Mouse (Mus musculus) MEL (cell line): ENCODE results near the gene Snx32. TPM values are rescaled to one million over a fixed set of nuclear protein-coding genes. Genes with fewer than 3 reads are reported as not detected.

Experiments
- DNase-seq: peaks from one replicate; pipeline ENCODE4 v3.0.0; 2011; ENCODE audit warnings: low read depth, low spot score
- H3K27ac ChIP-seq: 2 replicates; pipeline ENCODE4 v1.5.1; 2012; ENCODE audit warnings: low read depth, mild to moderate bottlenecking, control low read depth, low read length, moderate library complexity; ENCODE audit not compliant: control insufficient read depth
- H3K27me3 ChIP-seq, 2 experiments: fragments of 150-350 bp in 1 of 2; sonication (generic) in 1 of 2; 2 replicates each; pipeline ENCODE4 v1.6.1; 2012; ENCODE audit warnings: low read length in 2 of 2, mild to moderate bottlenecking in 2 of 2, improper control_type of control experiment in 1 of 2, moderate library complexity in 1 of 2; ENCODE audit not compliant: insufficient read depth in 2 of 2, control insufficient read depth in 1 of 2
- H3K36me3 ChIP-seq, 2 experiments: 2 replicates each; pipeline ENCODE4 v1.6.1; 2012 to 2014; ENCODE audit warnings: low read length in 2 of 2, improper control_type of control experiment in 1 of 2, inconsistent platforms in 1 of 2, mild to moderate bottlenecking in 1 of 2; ENCODE audit not compliant: insufficient read depth in 2 of 2, control insufficient read depth in 1 of 2
- H3K4me1 ChIP-seq, 2 experiments: fragments of 150-350 bp in 1 of 2; sonication (generic) in 1 of 2; 2 replicates each; pipeline ENCODE4 v1.6.1; 2012; ENCODE audit warnings: low read length in 2 of 2, improper control_type of control experiment in 1 of 2, mild to moderate bottlenecking in 1 of 2; ENCODE audit not compliant: insufficient read depth in 2 of 2, control insufficient read depth in 1 of 2
- H3K4me3 ChIP-seq, 2 experiments: fragments of 150-350 bp in 1 of 2; sonication (generic) in 1 of 2; 2 replicates each; pipeline ENCODE4 v1.5.1; 2012; ENCODE audit warnings: low read depth in 2 of 2, low read length in 2 of 2, mild to moderate bottlenecking in 2 of 2, moderate library complexity in 2 of 2, control low read depth in 1 of 2, improper control_type of control experiment in 1 of 2; ENCODE audit not compliant: control insufficient read depth in 1 of 2, insufficient read depth in 1 of 2
- H3K79me2 ChIP-seq: 2 replicates; pipeline ENCODE4 v1.6.1; 2012; ENCODE audit warnings: mild to moderate bottlenecking, low read length, moderate library complexity; ENCODE audit not compliant: control insufficient read depth, poor library complexity, insufficient read depth
- H3K9ac ChIP-seq: 2 replicates; pipeline ENCODE4 v1.6.1; 2012; ENCODE audit warnings: low read depth, mild to moderate bottlenecking, control low read depth, low read length, moderate library complexity; ENCODE audit not compliant: control insufficient read depth, poor library complexity, severe bottlenecking
- H3K9me3 ChIP-seq: fragments of 150-350 bp; sonication (generic); replicated peaks from 2 replicates; pipeline ENCODE4 v1.6.1; 2012; ENCODE audit warnings: mild to moderate bottlenecking, low read length, improper control_type of control experiment, moderate library complexity; ENCODE audit not compliant: insufficient read depth
- BHLHE40 ChIP-seq: IDR thresholded peaks from 2 replicates; pipeline ENCODE4 v1.6.1; 2012; ENCODE audit warnings: low read depth, mild to moderate bottlenecking, inconsistent platforms, low read length, improper control_type of control experiment, borderline replicate concordance
- CHD1 ChIP-seq: IDR thresholded peaks from 2 replicates; pipeline ENCODE4 v1.6.1; 2012; ENCODE audit warnings: low read depth, mild to moderate bottlenecking, inconsistent platforms, low read length, improper control_type of control experiment
- CTCF ChIP-seq, 3 experiments: IDR thresholded peaks in 2 of 3; conservative IDR thresholded peaks in 1 of 3; 2 replicates each; pipeline ENCODE4 v1.5.1; 2011 to 2012; ENCODE audit warnings: low read length in 3 of 3, low read depth in 2 of 3, mild to moderate bottlenecking in 2 of 3, improper control_type of control experiment in 1 of 3, inconsistent platforms in 1 of 3, mixed read lengths in 1 of 3, moderate library complexity in 1 of 3; ENCODE audit not compliant: control insufficient read depth in 1 of 3, insufficient read depth in 1 of 3, poor library complexity in 1 of 3, severe bottlenecking in 1 of 3
- E2F4 ChIP-seq: IDR thresholded peaks from 2 replicates; pipeline ENCODE4 v1.6.1; 2011; ENCODE audit warnings: low read depth, low read length, improper control_type of control experiment, borderline replicate concordance
- EP300 ChIP-seq, 2 experiments: IDR thresholded peaks; 2 replicates each; pipeline ENCODE4 v1.6.1; 2011; ENCODE audit warnings: improper control_type of control experiment in 2 of 2, low read length in 2 of 2, low read depth in 1 of 2, mild to moderate bottlenecking in 1 of 2
- ETS1 ChIP-seq: IDR thresholded peaks from 2 replicates; pipeline ENCODE4 v1.6.1; 2012; ENCODE audit warnings: low read depth, mild to moderate bottlenecking, inconsistent platforms, low read length, improper control_type of control experiment, moderate library complexity
- GABPA ChIP-seq: IDR thresholded peaks from 2 replicates; pipeline ENCODE4 v1.6.1; 2012; ENCODE audit warnings: low read depth, mild to moderate bottlenecking, inconsistent platforms, low read length, improper control_type of control experiment, moderate library complexity
- GATA1 ChIP-seq: IDR thresholded peaks from 2 replicates; pipeline ENCODE4 v1.6.1; 2011; ENCODE audit warnings: low read depth, low read length, improper control_type of control experiment
- JUND ChIP-seq: IDR thresholded peaks from 2 replicates; pipeline ENCODE4 v1.6.1; 2011; ENCODE audit warnings: low read depth, mild to moderate bottlenecking, improper control_type of control experiment, low read length
- MAFK ChIP-seq: IDR thresholded peaks from 2 replicates; pipeline ENCODE4 v1.6.1; 2011; ENCODE audit warnings: low read depth, mild to moderate bottlenecking, low read length, improper control_type of control experiment, borderline replicate concordance
- MAX ChIP-seq: IDR thresholded peaks from 2 replicates; pipeline ENCODE4 v1.6.1; 2011; ENCODE audit warnings: low read length, improper control_type of control experiment
- MAZ ChIP-seq: IDR thresholded peaks from 2 replicates; pipeline ENCODE4 v1.6.1; 2012; ENCODE audit warnings: low read depth, mild to moderate bottlenecking, inconsistent platforms, low read length, improper control_type of control experiment
- MEF2A ChIP-seq: IDR thresholded peaks from 2 replicates; pipeline ENCODE4 v1.6.1; 2014; ENCODE audit warnings: low read depth, mild to moderate bottlenecking, inconsistent platforms, low read length, improper control_type of control experiment; ENCODE audit not compliant: poor library complexity, insufficient replicate concordance, severe bottlenecking; ENCODE audit errors: extremely low read depth
- MYB ChIP-seq: IDR thresholded peaks from 2 replicates; pipeline ENCODE4 v1.6.1; 2011; ENCODE audit warnings: mild to moderate bottlenecking, low read depth, low read length, improper control_type of control experiment
- MYC ChIP-seq: IDR thresholded peaks from 2 replicates; pipeline ENCODE4 v1.6.1; 2011; ENCODE audit warnings: low read depth, mild to moderate bottlenecking, low read length, improper control_type of control experiment, moderate library complexity
- NELFE ChIP-seq: IDR thresholded peaks from 2 replicates; pipeline ENCODE4 v1.6.1; 2011; ENCODE audit warnings: low read depth, low read length, improper control_type of control experiment
- NRF1 ChIP-seq: IDR thresholded peaks from 2 replicates; pipeline ENCODE4 v1.6.1; 2014; ENCODE audit warnings: low read depth, mild to moderate bottlenecking, inconsistent platforms, low read length, improper control_type of control experiment, moderate library complexity; ENCODE audit not compliant: poor library complexity, insufficient read depth, severe bottlenecking
- POLR2A ChIP-seq, 2 experiments: IDR thresholded peaks; 2 replicates each; pipeline ENCODE4 v1.6.1; 2011 to 2012; ENCODE audit warnings: low read length in 2 of 2, mild to moderate bottlenecking in 2 of 2, control low read depth in 1 of 2, improper control_type of control experiment in 1 of 2, low read depth in 1 of 2, moderate library complexity in 1 of 2; ENCODE audit not compliant: control insufficient read depth in 1 of 2, insufficient read depth in 1 of 2, poor library complexity in 1 of 2
- POLR2AphosphoS5 ChIP-seq: IDR thresholded peaks from 2 replicates; pipeline ENCODE4 v1.6.1; 2012; ENCODE audit warnings: low read depth, borderline replicate concordance, mild to moderate bottlenecking, inconsistent platforms, low read length, moderate library complexity, mixed read lengths
- RAD21 ChIP-seq: IDR thresholded peaks from 2 replicates; pipeline ENCODE4 v1.6.1; 2011; ENCODE audit warnings: mild to moderate bottlenecking, low read depth, low read length, improper control_type of control experiment
- RCOR1 ChIP-seq: IDR thresholded peaks from 2 replicates; pipeline ENCODE4 v1.6.1; 2012; ENCODE audit warnings: low read depth, mild to moderate bottlenecking, inconsistent platforms, low read length, improper control_type of control experiment
- SMC3 ChIP-seq: IDR thresholded peaks from 2 replicates; pipeline ENCODE4 v1.6.1; 2011; ENCODE audit warnings: low read depth, low read length, improper control_type of control experiment
- TAL1 ChIP-seq: IDR thresholded peaks from 2 replicates; pipeline ENCODE4 v1.6.1; 2012; ENCODE audit warnings: mild to moderate bottlenecking, inconsistent platforms, low read length, moderate library complexity, mixed read lengths
- TBP ChIP-seq: IDR thresholded peaks from 2 replicates; pipeline ENCODE4 v1.8.0; 2011; ENCODE audit warnings: low read depth, low read length, improper control_type of control experiment
- TCF12 ChIP-seq: IDR thresholded peaks from 2 replicates; pipeline ENCODE4 v1.6.1; 2014; ENCODE audit warnings: low read depth, mild to moderate bottlenecking, inconsistent platforms, low read length, improper control_type of control experiment, moderate library complexity
- UBTF ChIP-seq: IDR thresholded peaks from 2 replicates; pipeline ENCODE4 v1.6.1; 2012; ENCODE audit warnings: low read depth, mild to moderate bottlenecking, inconsistent platforms, low read length, improper control_type of control experiment, moderate library complexity, borderline replicate concordance; ENCODE audit not compliant: insufficient read depth
- USF1 ChIP-seq: IDR thresholded peaks from 2 replicates; pipeline ENCODE4 v1.6.1; 2014; ENCODE audit warnings: low read depth, mild to moderate bottlenecking, inconsistent platforms, low read length, improper control_type of control experiment, moderate library complexity
- ZC3H11A ChIP-seq: IDR thresholded peaks from 2 replicates; pipeline ENCODE4 v1.6.1; 2012; ENCODE audit warnings: low read depth, mild to moderate bottlenecking, inconsistent platforms, low read length, improper control_type of control experiment
- ZKSCAN1 ChIP-seq: IDR thresholded peaks from 2 replicates; pipeline ENCODE4 v1.6.1; 2012; ENCODE audit warnings: low read depth, mild to moderate bottlenecking, inconsistent platforms, low read length, improper control_type of control experiment, moderate library complexity
- ZNF384 ChIP-seq: IDR thresholded peaks from 2 replicates; pipeline ENCODE4 v1.6.1; 2012; ENCODE audit warnings: low read depth, mild to moderate bottlenecking, inconsistent platforms, low read length, improper control_type of control experiment
- polyA plus RNA-seq, 2 experiments: library from polyadenylated mRNA; stranded (reverse) in 1 of 2; unstranded in 1 of 2; fragments of >175 nt in 1 of 2; fragments of >200 nt in 1 of 2; gene quantifications; 2 replicates each; pipeline versions ENCODE4 v1.2.1 to v1.2.4; 2012; ENCODE audit warnings: low replicate concordance in 2 of 2, low read depth in 1 of 2; ENCODE audit not compliant: insufficient read length in 2 of 2, insufficient read depth in 1 of 2, missing spikeins in 1 of 2
- total RNA-seq: library from RNA; depleted of rRNA; stranded (reverse); fragments of 300-350 nt; gene quantifications from 2 replicates; pipeline ENCODE4 v1.2.3, GENCODE M21; 2012

Snx32 gene
- total and polyA plus RNA-seq, 3 experiments, result 1.3 to 2.6 TPM; not detected in 1

DNA sequence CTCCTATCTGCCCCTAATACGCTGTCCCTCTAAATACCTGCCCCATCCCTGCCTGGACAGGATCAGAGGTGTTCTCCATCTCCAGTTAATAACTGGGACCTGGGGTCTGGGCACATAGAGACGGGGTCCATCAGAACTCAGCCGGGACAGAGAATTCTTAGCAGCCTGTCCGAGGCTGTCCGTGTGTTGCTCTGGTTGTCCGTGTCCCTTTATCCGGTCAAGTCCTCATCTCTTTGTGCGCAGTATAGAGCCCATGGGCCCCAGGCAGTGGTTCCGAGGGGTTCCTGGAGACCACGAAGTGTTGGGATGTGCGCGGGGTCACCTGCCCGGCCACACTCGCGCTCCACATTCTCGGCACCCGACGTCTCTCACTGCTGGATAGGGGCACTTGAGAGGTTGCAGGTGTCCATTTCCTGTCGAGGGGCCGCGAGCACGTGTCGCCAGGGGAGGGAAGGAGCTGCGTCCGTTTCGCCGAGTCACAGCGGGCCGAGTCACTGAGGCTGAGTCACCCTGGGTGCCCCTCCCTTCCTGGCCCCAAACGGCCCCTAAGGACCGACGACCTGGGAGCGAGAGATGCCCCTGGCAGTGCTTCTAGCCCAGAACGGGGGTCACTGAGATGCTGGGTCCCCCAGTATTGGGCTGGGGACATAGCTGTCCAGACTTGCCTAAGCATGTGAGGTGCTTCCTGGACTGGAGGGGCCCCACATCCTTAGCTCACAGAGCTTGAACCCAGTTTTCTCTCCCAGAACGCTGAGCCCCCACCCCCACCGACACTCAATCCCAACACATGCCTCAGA is 61.8 kb downstream of the Snx32 start (continued):
- no peak for TF ChIP-seq SMC3
- no peak for TF ChIP-seq UBTF
- TF ChIP-seq, all 39 proteins: peak for 6

DNA sequence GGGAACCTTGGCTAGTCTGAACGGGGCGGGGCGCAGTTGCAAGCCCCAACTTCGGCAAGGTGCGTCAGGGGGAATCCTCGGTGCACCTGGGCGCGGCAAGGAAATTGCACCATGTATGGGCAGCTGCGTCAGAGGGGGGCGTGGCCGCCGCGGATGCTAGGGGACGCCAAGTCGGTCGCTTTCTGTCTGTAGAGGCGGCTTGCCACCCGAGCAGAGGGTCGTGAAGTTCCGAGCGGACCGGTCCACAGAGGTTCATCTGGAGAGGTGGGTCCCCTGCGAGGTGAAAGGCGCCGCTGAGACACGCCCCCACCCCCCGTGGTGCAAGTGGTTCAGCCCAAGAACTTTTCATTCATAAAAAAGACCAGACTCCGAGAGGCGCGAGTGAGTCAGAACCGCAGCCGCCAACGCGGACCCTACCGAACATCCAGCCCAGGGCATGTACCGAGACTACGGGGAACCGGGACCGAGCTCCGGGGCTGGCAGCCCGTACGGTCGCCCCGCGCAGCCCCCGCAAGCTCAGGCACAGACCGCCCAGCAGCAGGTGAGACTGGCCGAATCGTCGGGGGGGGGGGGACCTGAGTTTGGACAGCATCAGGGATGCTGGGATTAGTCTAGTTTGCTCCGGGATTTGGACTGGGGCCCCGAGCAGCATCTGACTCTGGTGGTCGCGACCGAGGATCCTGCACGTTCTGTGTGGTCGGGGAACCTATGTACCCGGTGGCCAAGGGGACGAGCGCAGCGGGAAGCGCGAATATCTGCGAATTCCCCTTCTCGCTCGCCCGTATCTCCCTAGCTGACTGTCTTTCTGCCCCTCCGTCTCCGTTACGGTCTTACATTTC is 62.6 kb downstream of the Snx32 start, which contains the start of gene Fosl1:
Gene Fosl1 (plus strand): TSS at position 33 of the 839 bp plus-strand sequence.
- H3K4me1 ChIP-seq, result peaks cover 0 to 25% of the 10 kb centered on the region in 2 experiments; a peak in 3 of 4 replicates
- H3K27me3 ChIP-seq, result no peaks in the 10 kb centered on the region
- peak within 1 kb of the TSS; percentile 80 to 81 for H3K4me3 ChIP-seq
- peaks cover 0 to 4% of the 10 kb centered on the region in 2 experiments; a peak in 2 of 4 replicates for H3K36me3 ChIP-seq
- H3K79me2 ChIP-seq, result peaks cover 6% of the 10 kb centered on the region; the same call in 1 of the 2 replicates
- no peaks in the 10 kb centered on the region for H3K9me3 ChIP-seq
- H3K9ac ChIP-seq, result peak within 1 kb of the TSS; percentile 64
- peak; percentile 82 for DNase-seq
- H3K27ac ChIP-seq, result peak within 1 kb of the TSS; percentile 20; the same call in 1 of the 2 replicates
- no peak for TF ChIP-seq JUND
- TF ChIP-seq POLR2AphosphoS5, result no peak
- no peak for TF ChIP-seq MEF2A
- TF ChIP-seq MAFK, result no peak
- no peak for TF ChIP-seq EP300 (IDR thresholded peaks at IDR 0.05; ENCODE audit: low read depth in 1 of 2, low read length in 2 of 2)
- peak in 1 of 2 experiments; percentile 18; a peak in 1 of 4 replicates for TF ChIP-seq POLR2A (IDR thresholded peaks at IDR 0.05; ENCODE audit: control insufficient read depth in 1 of 2, insufficient read depth in 1 of 2, low read depth in 1 of 2, low read length in 2 of 2, poor library complexity in 1 of 2)
- no peak for TF ChIP-seq MAX
- TF ChIP-seq MAZ, result no peak; the same call in 1 of the 2 replicates
- TF ChIP-seq UBTF, result no peak
- no peak for TF ChIP-seq TAL1
- peak; percentile 48; the same call in 1 of the 2 replicates for TF ChIP-seq NELFE
- TF ChIP-seq ZNF384, result no peak
- no peak for TF ChIP-seq MYC
- peak; percentile 36; the same call in 1 of the 2 replicates for TF ChIP-seq ETS1
- TF ChIP-seq RCOR1, result no peak
- no peak for TF ChIP-seq RAD21
- 0 out of 2 replicates have a peak, but pooled peaks have one; percentile 2 for TF ChIP-seq SMC3
- TF ChIP-seq NRF1, result no peak
- TF ChIP-seq GABPA, result no peak
- no peak for TF ChIP-seq CTCF (IDR thresholded peaks at IDR 0.05 in 2 of 3, conservative IDR thresholded peaks at IDR 0.05 in 1 of 3; ENCODE audit: control insufficient read depth in 1 of 3, insufficient read depth in 1 of 3, low read depth in 2 of 3, low read length in 3 of 3, poor library complexity in 1 of 3, severe bottlenecking in 1 of 3)
- no peak for TF ChIP-seq TBP
- TF ChIP-seq BHLHE40, result no peak
- no peak for TF ChIP-seq MYB
- no peak for TF ChIP-seq GATA1
- no peak for TF ChIP-seq ZKSCAN1
- no peak for TF ChIP-seq TCF12
- TF ChIP-seq CHD1, result peak; percentile 82; the same call in 1 of the 2 replicates
- no peak for TF ChIP-seq ZC3H11A
- TF ChIP-seq E2F4, result no peak
- TF ChIP-seq USF1, result no peak
